31 mouse cellular contexts compared by ENCODE assay signal in genomic region chr3:67339558-67339957, GRCm38 (mm10). TPM values are rescaled to one million over a fixed set of nuclear protein-coding genes. Genes with fewer than 3 reads are reported as not detected.
"Had no signal": no experiment of that assay in that cellular context is flagged by ENCODE, and none has a peak within 500 bp of the region (broad histone marks: within the 10 kb centered on the region; RNA-seq: fewer than 3 reads in every experiment).

No protein-coding gene starts in this region.

- H3K4me2 ChIP-seq: intestine, embryonic 15.5 days; kidney, embryonic 15.5 days; limb, embryonic 12.5 days; limb, embryonic 15.5 days; liver, embryonic 12.5 days; liver, embryonic 15.5 days; lung, embryonic 15.5 days; midbrain, embryonic 13.5 days had no signal

- H3K36me3 ChIP-seq: intestine, embryonic 15.5 days; kidney, embryonic 15.5 days; limb, embryonic 12.5 days; limb, embryonic 15.5 days; liver, embryonic 12.5 days; liver, embryonic 15.5 days; lung, embryonic 15.5 days; midbrain, embryonic 10.5 days; midbrain, embryonic 13.5 days had no signal

- DNase-seq: kidney, adult 11 months; kidney, adult 8-10 months; kidney, postnatal 10 days; kidney, postnatal 36 days; left cerebral cortex, postnatal 4 days; lung, adult 18-20 months; lung, postnatal 10 days; lung, postnatal 36 days; thymus, adult 2 months; thymus, postnatal 14 days; thymus, postnatal 4 days had no signal

- H3K4me1 ChIP-seq: intestine, embryonic 15.5 days; kidney, embryonic 15.5 days; limb, embryonic 15.5 days; liver, embryonic 12.5 days; liver, embryonic 15.5 days; lung, embryonic 15.5 days had no signal

- ATAC-seq: intestine, embryonic 15.5 days; liver, embryonic 12.5 days; midbrain, embryonic 13.5 days; midbrain, embryonic 16.5 days had no signal

- H3K4me3 ChIP-seq: intestine, embryonic 15.5 days; kidney, embryonic 15.5 days; left cerebral cortex, adult 2 months; limb, embryonic 12.5 days; limb, embryonic 15.5 days; liver, embryonic 12.5 days; liver, embryonic 15.5 days; lung, embryonic 15.5 days; midbrain, embryonic 10.5 days; midbrain, embryonic 13.5 days had no signal

- H3K9ac ChIP-seq: intestine, embryonic 15.5 days; kidney, embryonic 15.5 days; limb, embryonic 12.5 days; limb, embryonic 15.5 days; liver, embryonic 12.5 days; liver, embryonic 15.5 days; lung, embryonic 15.5 days; midbrain, embryonic 13.5 days had no signal

- H3K27me3 ChIP-seq: intestine, embryonic 15.5 days; kidney, embryonic 15.5 days; limb, embryonic 12.5 days; limb, embryonic 15.5 days; liver, embryonic 12.5 days; liver, embryonic 15.5 days; lung, embryonic 15.5 days; midbrain, embryonic 13.5 days had no signal

- H3K27ac ChIP-seq: intestine, embryonic 15.5 days; kidney, embryonic 15.5 days; left cerebral cortex, adult 2 months; limb, embryonic 12.5 days; limb, embryonic 15.5 days; liver, embryonic 12.5 days; liver, embryonic 15.5 days; lung, embryonic 15.5 days; midbrain, embryonic 10.5 days; midbrain, embryonic 13.5 days; stomach, postnatal 0 days had no signal

- H3K9me3 ChIP-seq: intestine, embryonic 15.5 days; kidney, embryonic 15.5 days; limb, embryonic 12.5 days; limb, embryonic 15.5 days; liver, embryonic 12.5 days; liver, embryonic 15.5 days; lung, embryonic 15.5 days; midbrain, embryonic 10.5 days; midbrain, embryonic 13.5 days had no signal

RNA-seq across cellular contexts. Expression of gene Mlf1, which starts 34.3 kb away (rescaled TPM):
- total RNA-seq: monocyte, adult 5-6 weeks had no signal
- polyA plus RNA-seq: spleen, adult 2 months had no signal

RNA-seq across cellular contexts. Expression of gene Gm17402, which starts 35.4 kb away (rescaled TPM):
- total RNA-seq: layer of hippocampus, postnatal 14 days; left cerebral cortex, adult 2 months; left cerebral cortex, postnatal 10 days; left cerebral cortex, postnatal 4 days; monocyte, adult 5-6 weeks had no signal
- polyA plus RNA-seq: intestine, embryonic 15.5 days; kidney, embryonic 15.5 days; limb, embryonic 12.5 days; limb, embryonic 15.5 days; liver, embryonic 12.5 days; liver, embryonic 15.5 days; lung, embryonic 15.5 days; midbrain, embryonic 10.5 days; midbrain, embryonic 13.5 days; midbrain, embryonic 16.5 days; neural tube, embryonic 11.5 days; neural tube, embryonic 14.5 days; small intestine, adult 2 months; spleen, adult 2 months; stomach, embryonic 14.5 days; stomach, postnatal 0 days; thymus, adult 2 months had no signal
